Mouse (Mus musculus) kidney, embryonic 14.5 days (tissue): ENCODE measurements around the gene Ptges2. TPM values are rescaled to one million over a fixed set of nuclear protein-coding genes. Genes with fewer than 3 reads are reported as not detected.

ENCODE experiments used
- polyA plus RNA-seq: library from polyadenylated mRNA; unstranded; fragments of >200 nt; fragmentation: Nextera tagmentation; extraction: Ambion mirVana; gene quantifications from 2 replicates; pipeline ENCODE4 v1.2.1, GENCODE M21; 2014

Gene Ptges2
- polyA plus RNA-seq, 1 experiment from 2014 or later = 32.2 TPM

Other genes starting within 250 kb of the Ptges2 start
- 65.8 and 73.1 TPM in 2 replicates for gene Prrc2b, start 244.8 kb upstream of the Ptges2 start, polyA plus RNA-seq
- gene Pomt1, start 159.3 kb upstream of the Ptges2 start, polyA plus RNA-seq = 22.3 and 24.4 TPM in 2 replicates
- gene Uck1, start 135.7 kb upstream of the Ptges2 start, polyA plus RNA-seq = 64.1 and 64.3 TPM in 2 replicates
- gene Golga2, start 108.5 kb upstream of the Ptges2 start, polyA plus RNA-seq = 12.4 and 21.3 TPM in 2 replicates
- gene Swi5, start 107.8 kb upstream of the Ptges2 start, polyA plus RNA-seq = 142 and 529 TPM in 2 replicates
- 36.2 and 50.3 TPM in 2 replicates for gene Ciz1, start 43.6 kb upstream of the Ptges2 start, polyA plus RNA-seq
- 8.4 and 11.5 TPM in 2 replicates for gene Dnm1, start 42.6 kb upstream of the Ptges2 start, polyA plus RNA-seq
- gene 1110008P14Rik, start 14.0 kb upstream of the Ptges2 start, polyA plus RNA-seq = 50.1 and 52.0 TPM in 2 replicates
- gene Lcn2, start 7.6 kb upstream of the Ptges2 start, polyA plus RNA-seq = 1.6 and 1.7 TPM in 2 replicates
- gene Naif1, start 54.6 kb downstream of the Ptges2 start, polyA plus RNA-seq = 6.4 and 6.8 TPM in 2 replicates
- gene Slc25a25, start 55.5 kb downstream of the Ptges2 start, polyA plus RNA-seq = 10.7 and 14.8 TPM in 2 replicates
- 12.2 and 16.9 TPM in 2 replicates for gene Fam102a, start 139.4 kb downstream of the Ptges2 start, polyA plus RNA-seq
- 105 and 126 TPM in 2 replicates for gene Dpm2, start 175.0 kb downstream of the Ptges2 start, polyA plus RNA-seq
- gene Pip5kl1, start 178.9 kb downstream of the Ptges2 start, polyA plus RNA-seq = 1.8 and 2.3 TPM in 2 replicates
- gene 9430097D07Rik, start 179.8 kb downstream of the Ptges2 start, polyA plus RNA-seq = 0.14 TPM in 1 of 2 replicates, not detected in the other
- 15.6 and 20.0 TPM in 2 replicates for gene St6galnac4, start 191.2 kb downstream of the Ptges2 start, polyA plus RNA-seq
- gene St6galnac6, start 203.8 kb downstream of the Ptges2 start, polyA plus RNA-seq = 7.0 and 8.7 TPM in 2 replicates
- 22.1 and 25.5 TPM in 2 replicates for gene Ak1, start 225.9 kb downstream of the Ptges2 start, polyA plus RNA-seq